Mouse (Mus musculus) cerebellum, adult 9-10 months (tissue): ENCODE measurements at regions not wholly inside any gene's neighbourhood (a gene's known extent, or its start where the extent isn't known, plus 50 kb on each side); places are given as distances from the start of the nearest gene placed in this dataset.

Experiments used
- DNase-seq: peaks from one replicate; pipeline ENCODE4 v3.0.0; 2022

- no peak for DNase-seq
Observed at GRCm38 (mm10) chr15:102776218-102776850, 54.4 kb upstream of the Calcoco1 start.

- no peak for DNase-seq
Observed at GRCm38 (mm10) chr15:102780626-102781025, 58.6 kb upstream of the Calcoco1 start.

- no peak for DNase-seq
Observed at GRCm38 (mm10) chr15:102782988-102783799, 61.2 kb upstream of the Calcoco1 start.

GRCm38 (mm10) chr15:102785055-102785820, 63.3 kb upstream of the Calcoco1 start:
- DNase-seq = peak; percentile 43

GRCm38 (mm10) chr15:102788846-102789518, 67.0 kb upstream of the Calcoco1 start:
- no peak for DNase-seq

GRCm38 (mm10) chr15:102797020-102797618, 75.1 kb upstream of the Calcoco1 start:
- DNase-seq = no peak

GRCm38 (mm10) chr15:102800049-102800448, 78.1 kb upstream of the Calcoco1 start:
- no peak for DNase-seq

- DNase-seq = no peak
Observed at GRCm38 (mm10) chr15:102802265-102802813, 80.4 kb upstream of the Calcoco1 start.

- DNase-seq = no peak
Observed at GRCm38 (mm10) chr15:102807353-102807752, 85.4 kb upstream of the Calcoco1 start.

GRCm38 (mm10) chr15:102819181-102819580, 97.2 kb upstream of the Calcoco1 start:
- no peak for DNase-seq

GRCm38 (mm10) chr15:102839688-102840087, 81.2 kb upstream of the Hoxc13 start:
- DNase-seq = no peak

GRCm38 (mm10) chr15:102862374-102862773, 58.5 kb upstream of the Hoxc13 start:
- no peak for DNase-seq

- no peak for DNase-seq
Observed at GRCm38 (mm10) chr15:102866788-102867187, 54.1 kb upstream of the Hoxc13 start.
